Mouse (Mus musculus) retina, postnatal 1 day (tissue): ENCODE data around the gene Ccdc115.

Experiments
- DNase-seq: peaks from one replicate; pipeline ENCODE4 v3.0.0-alpha.2; 2012

Gene Ccdc115

GRCm38 (mm10) chr1:34439215-34439960 is at the start of gene Ccdc115, which contains the start of gene Imp4:
Ccdc115 (minus strand) TSS chr1:34439672.
Imp4 (plus strand) TSS chr1:34439851.
- peak; percentile 100 for DNase-seq

GRCm38 (mm10) chr1:34487383-34487782 is 47.9 kb upstream of the Ccdc115 start:
- no peak for DNase-seq

- DNase-seq, result peak; percentile 64
Measured at GRCm38 (mm10) chr1:34485461-34486188, 46.2 kb upstream of the Ccdc115 start.

GRCm38 (mm10) chr1:34484470-34484869 is 45.0 kb upstream of the Ccdc115 start:
- no peak for DNase-seq

GRCm38 (mm10) chr1:34481920-34482669 is 42.6 kb upstream of the Ccdc115 start:
- DNase-seq, result no peak

- no peak for DNase-seq
Measured at GRCm38 (mm10) chr1:34480801-34481200, 41.3 kb upstream of the Ccdc115 start.

- no peak for DNase-seq
Measured at GRCm38 (mm10) chr1:34478891-34479655, 39.6 kb upstream of the Ccdc115 start.

- DNase-seq, result peak; percentile 57
Measured at GRCm38 (mm10) chr1:34472427-34473300, 33.2 kb upstream of the Ccdc115 start.

GRCm38 (mm10) chr1:34469801-34470200 is 30.3 kb upstream of the Ccdc115 start:
- no peak for DNase-seq

- no peak for DNase-seq
Measured at GRCm38 (mm10) chr1:34468500-34468899, 29.0 kb upstream of the Ccdc115 start.

- no peak for DNase-seq
Measured at GRCm38 (mm10) chr1:34468051-34468450, 28.6 kb upstream of the Ccdc115 start.

- no peak for DNase-seq
Measured at GRCm38 (mm10) chr1:34465445-34465844, 26.0 kb upstream of the Ccdc115 start.

GRCm38 (mm10) chr1:34464310-34464817 is 24.9 kb upstream of the Ccdc115 start:
- DNase-seq, result no peak

GRCm38 (mm10) chr1:34462766-34463165 is 23.3 kb upstream of the Ccdc115 start:
- peak; percentile 87 for DNase-seq

- no peak for DNase-seq
Measured at GRCm38 (mm10) chr1:34460061-34460441, 20.6 kb upstream of the Ccdc115 start.

GRCm38 (mm10) chr1:34459284-34460060 is 20.0 kb upstream of the Ccdc115 start, which contains the start of gene Ptpn18:
Ptpn18 (plus strand) TSS chr1:34459762.
- DNase-seq, result peak; percentile 93

- DNase-seq, result peak; percentile 50
Measured at GRCm38 (mm10) chr1:34458431-34458830, 19.0 kb upstream of the Ccdc115 start.

- DNase-seq, result no peak
Measured at GRCm38 (mm10) chr1:34443124-34443523, 3.7 kb upstream of the Ccdc115 start.

- no peak for DNase-seq
Measured at GRCm38 (mm10) chr1:34439961-34440630, 624 bp upstream of the Ccdc115 start.
